Comparison of ENCODE assay signal across 20 mouse cellular contexts in the genomic region with DNA sequence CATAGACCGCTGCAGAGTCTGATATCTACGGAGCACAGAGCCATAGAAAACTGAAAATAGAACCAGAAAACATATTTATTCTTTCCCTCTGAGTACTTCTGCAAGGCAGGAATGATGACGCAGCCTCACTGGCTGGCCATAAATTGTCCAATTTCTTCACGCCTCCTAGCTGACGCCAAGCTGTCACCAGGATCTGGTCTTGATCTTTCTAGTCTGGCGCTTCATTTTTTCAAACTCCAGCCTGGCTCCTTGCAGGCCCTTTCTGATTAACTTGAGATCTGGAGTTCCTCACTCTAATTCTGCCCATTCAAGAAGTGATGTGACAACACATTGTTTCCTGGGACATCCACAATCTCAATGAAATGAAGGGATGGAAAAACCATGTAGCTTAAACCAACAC.
DNase-seq lines count a peak whose midpoint lies in the region; ATAC-seq lines count a peak whose summit lies in the region.
"Had no signal": no experiment of that assay in that cellular context is flagged by ENCODE, and none has a peak within 500 bp of the region (broad histone marks: within the 10 kb centered on the region; RNA-seq: fewer than 3 reads in every experiment).

No protein-coding gene starts in this region.

- no peaks in the 10 kb centered on the region for H3K9me3 ChIP-seq in heart, embryonic 12.5 days (replicated peaks)
- no peaks in the 10 kb centered on the region for H3K9me3 ChIP-seq in intestine, embryonic 14.5 days (ENCODE audit: control insufficient read depth, low read length)
- no peaks in the 10 kb centered on the region for H3K9me3 ChIP-seq in intestine, embryonic 15.5 days
- H3K9me3 ChIP-seq: forebrain, embryonic 12.5 days; hindbrain, embryonic 12.5 days; kidney, embryonic 15.5 days; midbrain, embryonic 10.5 days had no signal

- H3K4me1 ChIP-seq in heart, embryonic 12.5 days (replicated peaks): peaks cover 12% of the 10 kb centered on the region
- H3K4me1 ChIP-seq in intestine, embryonic 14.5 days (replicated peaks; ENCODE audit: control insufficient read depth, insufficient read depth, low read length): 0 out of 2 replicates have a peak, but pooled peaks cover 5% of the 10 kb centered on the region
- H3K4me1 ChIP-seq in intestine, embryonic 15.5 days (replicated peaks): no peaks in the 10 kb centered on the region
- H3K4me1 ChIP-seq: forebrain, embryonic 12.5 days; hindbrain, embryonic 12.5 days; kidney, embryonic 15.5 days had no signal

- H3K4me3 ChIP-seq in heart, embryonic 12.5 days: no peak overlapping the region
- H3K4me3 ChIP-seq in intestine, embryonic 14.5 days (ENCODE audit: low read depth, low read length): no peak overlapping the region
- H3K4me3 ChIP-seq in intestine, embryonic 15.5 days (replicated peaks): no peak overlapping the region
- H3K4me3 ChIP-seq: forebrain, embryonic 12.5 days; gastrocnemius, adult 2 months; hindbrain, embryonic 12.5 days; kidney, embryonic 15.5 days; midbrain, embryonic 10.5 days had no signal

- ATAC-seq in heart, embryonic 12.5 days (ENCODE audit: insufficient number of reproducible peaks, low FRiP score): peak; percentile 6; the same call in 1 of the 2 replicates
- ATAC-seq in intestine, embryonic 14.5 days (replicated peaks; ENCODE audit: low FRiP score, low TSS enrichment, low read depth): no peak
- no peak for ATAC-seq in intestine, embryonic 15.5 days

- H3K9ac ChIP-seq in heart, embryonic 12.5 days: 0 out of 2 replicates have a peak overlapping the region, but pooled peaks have one; percentile 3
- H3K9ac ChIP-seq in intestine, embryonic 14.5 days (ENCODE audit: low read length): no peak overlapping the region
- H3K9ac ChIP-seq in intestine, embryonic 15.5 days: no peak overlapping the region
- H3K9ac ChIP-seq: forebrain, embryonic 12.5 days; hindbrain, embryonic 12.5 days; kidney, embryonic 15.5 days had no signal

- H3K36me3 ChIP-seq in heart, embryonic 12.5 days: no peaks in the 10 kb centered on the region
- no peaks in the 10 kb centered on the region for H3K36me3 ChIP-seq in intestine, embryonic 14.5 days (ENCODE audit: control insufficient read depth, insufficient read depth, low read length)
- H3K36me3 ChIP-seq in intestine, embryonic 15.5 days: no peaks in the 10 kb centered on the region
- H3K36me3 ChIP-seq: forebrain, embryonic 12.5 days; hindbrain, embryonic 12.5 days; kidney, embryonic 15.5 days; midbrain, embryonic 10.5 days had no signal

- intact Hi-C loops in heart, postnatal 14 days (cut with DNase I): loop anchor here (10.0 kb wide), 1 partner anchor 498 kb away; no protein-coding TSS in a partner anchor

- DNase-seq in heart, postnatal 14 days: no peak
- no peak for DNase-seq in intestine, embryonic 14.5 days (ENCODE audit: low spot score)
- peak; percentile 10 for DNase-seq in lung, postnatal 10 days
- no peak for DNase-seq in lung, postnatal 14 days
- no peak for DNase-seq in urinary bladder, postnatal 25 days (ENCODE audit: low spot score)
- DNase-seq: B cell, adult 2 months; cerebellum, adult 9-10 months; gastrocnemius, adult 2 months; lung, adult 18-20 months; right cerebral cortex, postnatal 25 days; thymus, adult 18-20 months; thymus, postnatal 4 days had no signal

- H3K27me3 ChIP-seq in heart, embryonic 12.5 days (replicated peaks): peaks cover 26% of the 10 kb centered on the region; the same call in 1 of the 2 replicates
- H3K27me3 ChIP-seq in intestine, embryonic 14.5 days (replicated peaks; ENCODE audit: control insufficient read depth, insufficient read depth, low read length): no peaks in the 10 kb centered on the region
- H3K27me3 ChIP-seq in intestine, embryonic 15.5 days (replicated peaks): no peaks in the 10 kb centered on the region
- H3K27me3 ChIP-seq: hindbrain, embryonic 12.5 days; kidney, embryonic 15.5 days had no signal

- no peak overlapping the region; the same call in 1 of the 2 replicates for H3K27ac ChIP-seq in heart, embryonic 12.5 days (ENCODE audit: poor library complexity, severe bottlenecking)
- peak overlapping the region; percentile 39; the same call in 1 of the 2 replicates for H3K27ac ChIP-seq in intestine, embryonic 14.5 days (ENCODE audit: low read depth)
- no peak overlapping the region for H3K27ac ChIP-seq in intestine, embryonic 15.5 days
- H3K27ac ChIP-seq: forebrain, embryonic 12.5 days; gastrocnemius, adult 2 months; hindbrain, embryonic 12.5 days; kidney, embryonic 15.5 days; macrophage; midbrain, embryonic 10.5 days had no signal

- WGBS in heart, embryonic 12.5 days: 22% methylated on average over 6 of the region's 6 CpGs
- WGBS in intestine, embryonic 14.5 days: 39% methylated on average over 6 of the region's 6 CpGs
- WGBS in intestine, embryonic 15.5 days: 45% methylated on average over 6 of the region's 6 CpGs

- peak overlapping the region; percentile 38 for H3K4me2 ChIP-seq in heart, embryonic 12.5 days
- H3K4me2 ChIP-seq in intestine, embryonic 14.5 days (ENCODE audit: low read length): no peak overlapping the region
- H3K4me2 ChIP-seq in intestine, embryonic 15.5 days (replicated peaks): no peak overlapping the region
- H3K4me2 ChIP-seq: forebrain, embryonic 12.5 days; hindbrain, embryonic 12.5 days; kidney, embryonic 15.5 days; liver, embryonic 11.5 days had no signal
